Mouse (Mus musculus) ES-Bruce4 (cell line): Measurements from ENCODE around the gene Tmub2.

ENCODE experiments used
- CTCF ChIP-seq: IDR thresholded peaks from one replicate; pipeline ENCODE4 v1.8.1; 2011; ENCODE audit warnings: low read depth, low read length
- EP300 ChIP-seq: IDR thresholded peaks from 2 replicates; pipeline ENCODE4 v1.6.1; 2011; ENCODE audit warnings: low read depth, low read length; ENCODE audit not compliant: insufficient read depth
- POLR2A ChIP-seq: IDR thresholded peaks from one replicate; pipeline ENCODE4 v1.8.1; 2011; ENCODE audit warnings: low read length; ENCODE audit not compliant: insufficient read depth

DNA sequence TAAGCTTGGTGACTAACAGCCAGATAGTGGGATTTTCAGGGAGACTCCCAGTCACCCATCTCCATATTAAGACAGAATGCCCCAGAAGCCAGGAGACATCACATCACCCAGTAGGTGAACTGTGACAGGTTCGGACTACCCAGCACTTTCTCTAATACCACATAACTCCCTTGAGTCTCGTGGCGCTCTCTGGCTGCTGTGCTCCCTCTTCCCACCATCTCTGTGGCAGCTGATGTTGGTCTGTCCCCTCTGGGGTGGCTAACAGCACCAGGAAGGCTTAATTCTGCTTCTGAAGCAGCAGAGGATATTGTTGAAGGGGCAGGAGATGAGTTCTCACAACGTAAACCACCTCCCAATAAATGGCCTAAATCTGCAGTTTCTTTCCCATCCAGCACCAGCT, 27.2 kb downstream of the Tmub2 start:
- TF ChIP-seq CTCF (no peak), POLR2A (no peak), EP300 (no peak)
